Mouse (Mus musculus) lung, embryonic 16.5 days (tissue): ENCODE results near the gene Il10. TPM values are rescaled to one million over a fixed set of nuclear protein-coding genes. Genes with fewer than 3 reads are reported as not detected.

Experiments
- ATAC-seq: fragments of 200-750 bp; cut with Nextera tagmentation; 2 replicates; pipeline ENCODE4 v1.8.0; 2017; ENCODE audit warnings: low read depth, mild to moderate bottlenecking, moderate library complexity
- H3K27ac ChIP-seq: fragments of 300-500 bp; sonication (generic); 2 replicates; pipeline ENCODE4 v1.5.1; 2014; ENCODE audit warnings: mild to moderate bottlenecking, control low read depth, low read length
- H3K27me3 ChIP-seq: fragments of 300-500 bp; sonication (generic); 2 replicates; pipeline ENCODE4 v1.6.1; 2014; ENCODE audit warnings: low read depth, low read length, mixed read lengths; ENCODE audit not compliant: control insufficient read depth, insufficient read depth
- H3K36me3 ChIP-seq: fragments of 300-500 bp; sonication (generic); 2 replicates; pipeline ENCODE4 v1.6.1; 2014; ENCODE audit warnings: low read length; ENCODE audit not compliant: control insufficient read depth, insufficient read depth
- H3K4me1 ChIP-seq: fragments of 300-500 bp; sonication (generic); replicated peaks from 2 replicates; pipeline ENCODE4 v1.6.1; 2014; ENCODE audit warnings: low read length, mixed read lengths; ENCODE audit not compliant: control insufficient read depth, insufficient read depth
- H3K4me2 ChIP-seq: fragments of 300-500 bp; sonication (generic); 2 replicates; pipeline ENCODE4 v1.6.1; 2014; ENCODE audit warnings: low read depth, low read length, control low read depth
- H3K4me3 ChIP-seq: fragments of 300-500 bp; sonication (generic); 2 replicates; pipeline ENCODE4 v1.5.1; 2014; ENCODE audit warnings: mild to moderate bottlenecking, low read length, control low read depth
- H3K9ac ChIP-seq: fragments of 300-500 bp; sonication (generic); 2 replicates; pipeline ENCODE4 v1.6.1; 2014; ENCODE audit warnings: low read length, control low read depth
- H3K9me3 ChIP-seq: fragments of 300-500 bp; sonication (generic); 2 replicates; pipeline ENCODE4 v1.6.1; 2016; ENCODE audit warnings: low read length; ENCODE audit not compliant: control insufficient read depth
- WGBS: fragments of 180-500 bp; shearing (Covaris S2); extraction: QIAGEN DNeasy Blood & Tissue Kit; methylation state at CpG from one replicate; pipeline ENCODE4 v1.1.7; 2014; 5-methylcytosine and 5-hydroxymethylcytosine counted together
- polyA plus RNA-seq: library from polyadenylated mRNA; unstranded; fragments of >200 nt; fragmentation: Nextera tagmentation; extraction: Ambion mirVana; gene quantifications from 2 replicates; pipeline ENCODE4 v1.2.1, GENCODE M21; 2015

Il10 gene
- polyA plus RNA-seq, 1 experiment from 2014 or later: not detected

DNA sequence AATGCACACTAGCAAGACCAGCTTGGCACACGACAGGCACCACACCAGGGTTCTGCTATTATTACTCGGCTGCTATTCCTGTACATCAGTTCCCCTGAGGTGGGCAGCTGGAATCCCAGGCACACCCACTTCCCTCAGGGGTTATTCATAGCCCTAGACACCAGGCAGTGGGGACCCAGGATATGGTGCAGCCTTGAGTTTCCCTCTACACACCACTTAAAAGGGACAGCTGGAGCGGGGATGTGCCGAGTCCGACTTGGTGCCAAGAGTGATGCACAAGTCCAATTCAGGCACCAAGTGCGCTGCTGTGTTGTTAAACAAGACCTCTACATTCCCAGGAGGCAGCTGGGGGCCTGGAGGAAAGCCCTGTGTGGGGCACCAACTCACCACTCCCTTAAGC, 43.2 kb downstream of the Il10 start:
- Histone ChIP-seq H3K27ac (no peak overlapping the region), H3K4me1 (peaks cover 48% of the 10 kb centered on the region), H3K9me3 (no peaks in the 10 kb centered on the region), H3K4me2 (no peak overlapping the region), H3K36me3 (0 out of 2 replicates have a peak, but pooled peaks cover 2% of the 10 kb centered on the region), H3K27me3 (no peaks in the 10 kb centered on the region), H3K9ac (no peak overlapping the region), H3K4me3 (no peak overlapping the region)
- WGBS: 55% methylated on average over 6 of the region's 6 CpGs
- ATAC-seq: no peak

GRCm38 (mm10) chr1:131064202-131064601, 44.6 kb downstream of the Il10 start:
- no peak overlapping the region for H3K27ac ChIP-seq
- no peak overlapping the region for H3K4me3 ChIP-seq
- no peak for ATAC-seq
- no peaks in the 10 kb centered on the region for H3K27me3 ChIP-seq
- no peaks in the 10 kb centered on the region for H3K9me3 ChIP-seq
- H3K36me3 ChIP-seq: no peaks in the 10 kb centered on the region
- 54% methylated on average over 6 of the region's 6 CpGs for WGBS
- peaks cover 38% of the 10 kb centered on the region for H3K4me1 ChIP-seq
- H3K9ac ChIP-seq: no peak overlapping the region
- H3K4me2 ChIP-seq: no peak overlapping the region

- H3K27ac ChIP-seq: no peak overlapping the region
- peaks cover 2% of the 10 kb centered on the region; the same call in 1 of the 2 replicates for H3K4me1 ChIP-seq
- no peak overlapping the region for H3K4me3 ChIP-seq
- H3K36me3 ChIP-seq: no peaks in the 10 kb centered on the region
- H3K4me2 ChIP-seq: no peak overlapping the region
- H3K27me3 ChIP-seq: no peaks in the 10 kb centered on the region
- H3K9me3 ChIP-seq: no peaks in the 10 kb centered on the region
- WGBS: 80% methylated on average over 10 of the region's 10 CpGs
- no peak for ATAC-seq
- no peak overlapping the region for H3K9ac ChIP-seq
Measured at GRCm38 (mm10) chr1:131068011-131068727, 48.5 kb downstream of the Il10 start.

GRCm38 (mm10) chr1:131069010-131069409, 49.4 kb downstream of the Il10 start:
- no peak for ATAC-seq
- Histone ChIP-seq H3K36me3 (no peaks in the 10 kb centered on the region), H3K4me3 (no peak overlapping the region), H3K9ac (no peak overlapping the region), H3K4me2 (no peak overlapping the region), H3K9me3 (no peaks in the 10 kb centered on the region), H3K27me3 (no peaks in the 10 kb centered on the region), H3K27ac (no peak overlapping the region), H3K4me1 (peaks cover 8% of the 10 kb centered on the region)
- WGBS: 75% methylated on average over 7 of the region's 7 CpGs

- no peak overlapping the region for H3K27ac ChIP-seq
- H3K9ac ChIP-seq: no peak overlapping the region
- no peaks in the 10 kb centered on the region for H3K27me3 ChIP-seq
- no peaks in the 10 kb centered on the region for H3K9me3 ChIP-seq
- no peak overlapping the region for H3K4me3 ChIP-seq
- H3K4me2 ChIP-seq: no peak overlapping the region
- WGBS: 79% methylated on average over 7 of the region's 7 CpGs
- H3K4me1 ChIP-seq: peaks cover 27% of the 10 kb centered on the region
- no peaks in the 10 kb centered on the region for H3K36me3 ChIP-seq
- ATAC-seq: no peak
Measured at GRCm38 (mm10) chr1:131072376-131072990, 52.8 kb downstream of the Il10 start.

DNA sequence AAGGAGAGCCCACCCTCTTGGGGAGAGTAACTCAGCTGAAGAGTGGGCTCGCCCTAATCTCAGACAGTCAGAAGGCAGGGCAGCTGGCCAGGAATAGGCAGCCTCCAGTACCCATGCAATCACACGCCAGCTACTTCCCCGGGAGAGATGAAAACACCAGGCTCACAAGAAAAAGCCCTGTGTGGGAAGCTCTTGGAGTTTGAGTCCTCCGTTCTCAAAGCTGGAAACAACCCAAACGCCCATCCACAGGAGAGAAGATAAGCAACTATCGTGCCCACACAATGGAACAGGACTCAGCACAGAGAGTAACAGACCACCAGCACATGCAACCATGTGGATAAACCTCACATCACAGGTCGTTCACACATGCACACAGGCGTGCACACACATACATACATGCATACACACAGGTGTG, 54.9 kb downstream of the Il10 start:
- Histone ChIP-seq H3K4me2 (no peak overlapping the region), H3K27ac (peak overlapping the region; percentile 45), H3K9ac (no peak overlapping the region), H3K9me3 (no peaks in the 10 kb centered on the region), H3K36me3 (no peaks in the 10 kb centered on the region), H3K4me1 (peaks cover 40% of the 10 kb centered on the region), H3K4me3 (no peak overlapping the region), H3K27me3 (no peaks in the 10 kb centered on the region)
- ATAC-seq: peak; percentile 47; the same call in 1 of the 2 replicates
- WGBS: 36% methylated on average over 8 of the region's 8 CpGs

Other genes with a start within 250 kb of the Il10 start
- gene Fcamr, start 218.9 kb upstream of the Il10 start, polyA plus RNA-seq: 0.11 TPM in 1 of 2 replicates, not detected in the other
- gene Pigr, start 193.2 kb upstream of the Il10 start, polyA plus RNA-seq: 0.06 and 0.14 TPM in 2 replicates
- gene Fcmr, start 154.2 kb upstream of the Il10 start, polyA plus RNA-seq: 0.30 TPM in 1 of 2 replicates, not detected in the other
- not detected in 2 replicates for gene Il24, start 132.4 kb upstream of the Il10 start, polyA plus RNA-seq
- gene Il20, start 108.4 kb upstream of the Il10 start, polyA plus RNA-seq: not detected in 2 replicates
- not detected in 2 replicates for gene Il19, start 79.7 kb upstream of the Il10 start, polyA plus RNA-seq
- gene Mapkapk2, start 78.0 kb downstream of the Il10 start, polyA plus RNA-seq: 28.7 and 41.3 TPM in 2 replicates
- 4.4 and 4.5 TPM in 2 replicates for gene Dyrk3, start 118.5 kb downstream of the Il10 start, polyA plus RNA-seq
- 63.6 and 64.4 TPM in 2 replicates for gene Eif2d, start 133.3 kb downstream of the Il10 start, polyA plus RNA-seq
- gene Rassf5, start 225.4 kb downstream of the Il10 start, polyA plus RNA-seq: 6.1 and 8.2 TPM in 2 replicates